Mouse (Mus musculus): Measurements from ENCODE around the gene Hnrnpu. TPM values are rescaled to one million over a fixed set of nuclear protein-coding genes. Genes with fewer than 3 reads are reported as not detected.

The Hnrnpu gene
- total RNA-seq, 2 experiments from 2014 or later = 397 to 425 TPM

DNA sequence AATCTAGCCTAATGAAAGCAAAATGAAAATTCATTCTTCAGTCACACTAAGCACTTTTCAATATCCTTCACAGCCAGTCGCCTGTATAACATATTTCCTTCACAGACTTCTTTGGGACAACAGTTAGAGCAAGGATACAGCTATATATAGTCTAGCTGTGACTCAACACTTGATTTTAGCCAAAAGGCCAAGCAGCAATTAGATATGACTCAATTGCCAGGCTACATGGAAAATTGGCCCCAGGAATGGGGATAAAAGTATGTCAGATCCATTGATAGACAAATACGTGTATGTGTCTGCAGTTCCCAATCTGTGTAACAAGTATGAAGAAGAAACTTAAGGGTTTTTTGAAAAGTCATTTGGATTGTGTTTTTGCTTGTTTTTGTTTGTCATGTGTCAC, 2.6 kb upstream of the Hnrnpu start:
- DNase-seq = no peak

DNA sequence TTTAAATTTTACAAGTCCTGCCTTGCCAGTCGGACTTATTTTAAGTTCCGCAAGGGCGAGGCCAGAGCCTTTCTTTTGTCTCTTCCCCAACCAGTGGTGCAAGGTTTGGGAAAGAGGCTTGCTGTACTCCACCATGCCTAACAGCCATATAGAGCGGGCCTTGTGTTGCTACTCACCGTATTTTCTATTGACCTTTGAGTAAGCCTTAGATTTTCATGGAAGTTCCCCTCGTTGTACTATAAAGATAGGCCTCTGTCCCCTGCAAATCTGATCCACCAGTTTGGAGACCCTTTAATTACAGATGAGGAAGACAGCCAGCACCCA, 683 bp upstream of the Hnrnpu start:
- DNase-seq = no peak

DNA sequence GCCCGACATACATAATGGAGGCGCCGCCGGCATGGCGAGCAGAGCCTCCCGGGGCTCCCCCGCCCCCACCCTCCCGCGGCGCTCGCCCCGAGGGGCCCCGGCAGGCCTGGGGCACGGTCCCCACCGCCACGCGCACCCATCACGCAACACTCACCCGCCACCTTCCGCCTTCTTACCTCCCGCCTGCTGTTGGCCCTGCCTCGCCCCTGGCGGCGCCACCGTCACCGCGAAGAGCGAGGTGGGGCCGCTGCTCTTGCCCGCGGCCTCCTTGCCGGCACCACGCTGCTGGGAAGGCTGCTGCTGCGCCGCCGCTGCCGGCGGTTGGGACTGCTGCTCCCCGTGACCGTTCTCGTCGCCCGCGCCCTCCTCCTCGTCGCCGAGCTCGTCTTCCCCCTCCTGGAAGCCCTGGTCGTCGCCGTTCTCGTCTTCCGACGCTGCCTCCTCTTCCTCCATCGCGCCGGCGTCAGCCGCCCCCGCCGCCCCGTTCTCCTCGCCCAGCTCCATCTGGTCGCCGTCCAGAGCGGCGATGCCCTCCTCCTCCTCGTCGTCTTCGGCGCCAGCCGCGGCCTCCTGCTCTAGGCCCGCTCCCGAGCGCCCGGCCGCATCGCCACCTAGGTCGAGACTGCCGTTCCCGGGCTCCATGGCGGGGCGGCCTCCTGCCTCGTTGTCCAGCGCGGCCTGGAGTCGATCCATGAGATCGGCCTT, 668 bp downstream of the Hnrnpu start:
- peak in 1 of 2 experiments; percentile 68 for DNase-seq

DNA sequence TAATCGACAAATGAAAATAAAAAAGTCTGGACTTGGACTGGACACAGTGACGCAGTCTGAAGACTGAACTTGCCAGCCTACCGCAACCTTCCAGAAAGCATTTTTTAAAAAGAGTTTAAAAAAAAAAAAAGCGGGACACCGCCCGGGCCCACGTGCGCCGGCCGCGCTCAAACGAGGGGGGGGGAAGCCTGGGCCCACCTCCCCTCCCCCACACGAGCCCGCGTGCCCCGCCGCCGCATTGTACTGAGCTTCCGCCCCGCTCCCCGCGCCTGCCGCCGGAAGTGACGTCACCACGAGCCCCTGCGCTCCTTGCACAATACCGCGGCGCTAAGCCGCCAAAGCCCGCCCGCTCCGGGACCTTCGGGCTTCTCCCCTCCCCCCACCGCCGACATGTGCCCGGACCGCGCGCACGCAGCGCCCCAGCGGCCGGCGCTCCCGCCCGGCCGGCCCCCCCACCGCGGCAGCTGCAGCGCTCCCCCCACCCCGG, 1.3 kb downstream of the Hnrnpu start:
- DNase-seq = peak; percentile 88 to 90

DNA sequence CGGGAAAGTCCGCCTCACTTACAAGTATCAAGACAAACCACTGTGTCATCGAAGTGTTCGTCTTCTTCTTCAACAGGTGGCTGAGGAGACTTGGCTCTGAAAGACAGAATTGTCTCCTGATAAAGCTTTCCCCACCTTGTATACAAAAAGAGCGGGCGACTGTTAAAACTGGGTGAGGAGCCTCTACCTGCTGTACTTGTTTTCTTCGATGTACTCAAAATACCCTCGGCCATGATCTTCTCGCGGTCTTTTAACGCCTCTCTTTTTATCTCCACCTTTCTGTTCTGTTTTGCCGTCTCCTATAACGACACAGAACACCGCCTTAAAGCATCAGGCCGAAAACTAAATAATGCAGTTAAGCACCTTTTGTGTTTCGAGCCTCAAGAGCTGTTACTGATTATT, 1.7 kb downstream of the Hnrnpu start:
- no peak for DNase-seq

DNA sequence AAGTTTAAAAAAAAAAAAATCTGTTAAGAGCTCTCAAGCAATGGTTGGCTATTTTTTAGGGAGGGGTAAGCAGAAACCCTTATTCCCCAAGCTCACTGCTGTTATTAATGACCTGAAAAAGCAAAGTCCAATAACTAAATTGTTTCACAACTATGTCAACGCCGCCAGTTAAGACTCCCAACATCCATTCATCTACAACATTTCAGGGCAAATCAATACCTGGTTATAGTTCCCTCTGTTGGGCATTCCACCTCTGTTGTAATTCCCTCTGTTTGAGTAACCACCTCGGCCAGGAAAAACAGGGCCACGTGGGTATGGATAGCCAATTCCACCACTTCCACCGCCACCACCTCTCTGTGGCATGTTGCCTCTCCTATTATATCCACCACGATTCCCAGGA, 7.7 kb downstream of the Hnrnpu start:
- no peak for DNase-seq

DNA sequence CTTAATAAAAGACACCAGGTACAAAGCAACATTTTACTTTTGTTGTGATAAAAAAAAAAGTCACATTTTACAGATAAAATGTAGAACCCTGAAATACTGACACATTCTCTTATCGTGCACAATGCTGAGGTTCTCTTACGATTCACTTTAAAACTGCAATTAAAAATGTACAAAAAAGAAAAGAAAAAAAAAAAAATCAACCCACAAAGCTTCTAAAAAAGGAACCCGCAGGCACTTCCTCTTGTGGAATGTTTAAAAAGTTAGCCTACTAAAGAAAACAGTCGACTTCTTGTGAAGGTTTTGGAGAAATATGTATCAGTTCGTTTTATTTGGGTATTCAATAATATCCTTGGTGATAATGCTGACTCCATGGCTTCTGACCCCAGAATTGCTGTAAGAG, 8.6 kb downstream of the Hnrnpu start:
- no peak for DNase-seq

DNA sequence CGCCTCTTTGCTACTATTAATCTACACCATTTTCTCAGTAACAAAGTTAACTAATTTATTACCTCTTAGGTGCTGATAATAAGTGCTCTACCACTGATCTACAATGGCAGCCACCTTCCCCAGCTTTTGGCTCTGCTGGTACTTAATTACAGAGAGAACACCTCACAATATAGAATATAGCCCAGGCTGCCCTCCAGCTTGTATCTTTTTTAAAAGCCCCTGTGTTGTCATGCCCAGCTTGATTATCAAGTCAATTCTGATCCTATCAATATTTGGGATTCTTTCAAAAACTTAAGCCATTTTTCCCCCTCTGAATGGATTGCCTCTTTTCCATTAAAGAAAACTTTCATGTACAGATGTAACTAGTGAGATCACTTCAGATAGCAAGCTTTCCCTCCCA, 10.6 kb downstream of the Hnrnpu start:
- no peak for DNase-seq

DNA sequence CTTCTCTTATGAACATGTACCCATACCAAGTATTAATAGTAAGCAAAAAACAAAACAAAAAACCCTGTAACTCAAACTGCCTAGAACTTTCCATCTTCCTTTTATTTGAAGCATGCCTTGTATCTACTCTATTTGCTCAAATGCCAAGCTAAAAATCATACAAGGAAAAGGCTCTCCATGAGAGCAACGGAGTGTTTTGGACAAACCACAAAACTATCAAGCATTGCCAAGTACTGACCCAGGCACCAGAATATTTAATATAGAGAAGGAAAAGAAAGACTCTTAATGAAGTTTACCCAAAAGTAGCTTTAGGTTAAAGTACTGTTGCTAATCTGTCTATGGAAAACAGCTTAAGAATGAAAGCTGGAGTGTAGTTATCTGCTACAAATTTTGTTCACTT, 11.2 kb downstream of the Hnrnpu start:
- DNase-seq = no peak

DNA sequence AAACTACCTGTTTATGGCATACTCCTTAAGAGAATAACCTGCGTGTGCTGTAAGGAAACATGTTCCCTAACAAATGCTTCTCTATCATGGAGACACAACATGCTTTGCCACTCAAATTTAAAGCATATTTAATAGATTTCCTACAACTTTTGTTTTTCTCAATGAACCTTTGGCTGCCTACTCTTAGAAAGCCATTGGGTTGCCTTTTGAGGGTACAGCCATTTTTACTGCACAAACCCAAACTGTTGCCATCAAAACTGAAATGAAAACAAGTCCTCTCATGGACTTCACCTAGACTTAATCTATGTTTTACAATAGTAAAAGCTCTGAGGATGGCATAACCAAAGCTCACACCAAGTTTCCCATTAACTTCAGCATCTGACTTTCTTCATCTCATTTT, 13.0 kb downstream of the Hnrnpu start:
- no peak for DNase-seq

DNA sequence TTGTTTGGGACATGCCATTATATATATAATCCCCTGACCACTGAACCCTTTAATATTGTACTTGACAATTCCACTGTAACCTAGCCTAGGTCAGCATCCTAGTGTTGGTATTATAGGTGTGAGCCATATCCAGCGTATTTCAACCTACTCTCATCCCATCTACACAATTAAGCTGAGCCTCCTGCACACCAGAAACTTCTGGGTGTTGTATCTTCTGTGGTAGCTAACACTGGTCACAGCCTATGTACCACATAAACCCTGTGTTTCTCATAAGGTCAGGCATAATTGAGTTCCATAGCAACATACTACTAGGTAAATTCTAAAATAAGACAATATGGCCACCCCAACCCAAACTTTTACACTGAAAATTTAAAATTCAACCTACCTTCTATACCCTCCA, 14.4 kb downstream of the Hnrnpu start:
- no peak for DNase-seq

DNA sequence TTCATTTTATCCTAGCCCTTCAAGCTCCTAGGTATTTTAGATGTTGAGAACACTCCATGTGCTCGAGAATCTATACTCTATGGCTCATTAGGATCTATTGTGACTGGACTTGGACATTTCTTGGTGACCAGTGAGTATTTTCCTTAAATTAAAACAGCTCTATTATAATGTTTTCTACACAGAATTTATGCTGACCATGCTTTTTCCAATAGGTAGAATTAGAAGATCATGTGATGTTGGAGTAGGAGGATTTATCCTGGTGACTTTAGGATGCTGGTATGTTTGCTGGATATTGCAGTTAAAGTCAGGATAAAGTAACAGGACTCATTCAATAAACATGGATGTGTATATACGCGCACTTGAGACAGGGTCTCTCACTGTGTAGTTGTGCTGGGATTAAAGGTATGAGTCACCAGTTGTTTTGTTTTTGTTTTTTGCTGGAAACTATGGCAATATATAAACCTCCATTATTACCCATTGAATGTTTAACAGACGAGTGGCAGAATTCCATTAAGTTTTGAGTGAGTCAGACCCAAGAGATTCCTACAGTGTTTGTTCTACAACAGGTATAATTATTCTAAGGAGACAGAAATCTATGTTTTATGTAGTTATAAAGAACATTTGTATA, 15.8 kb downstream of the Hnrnpu start:
- DNase-seq = no peak

DNA sequence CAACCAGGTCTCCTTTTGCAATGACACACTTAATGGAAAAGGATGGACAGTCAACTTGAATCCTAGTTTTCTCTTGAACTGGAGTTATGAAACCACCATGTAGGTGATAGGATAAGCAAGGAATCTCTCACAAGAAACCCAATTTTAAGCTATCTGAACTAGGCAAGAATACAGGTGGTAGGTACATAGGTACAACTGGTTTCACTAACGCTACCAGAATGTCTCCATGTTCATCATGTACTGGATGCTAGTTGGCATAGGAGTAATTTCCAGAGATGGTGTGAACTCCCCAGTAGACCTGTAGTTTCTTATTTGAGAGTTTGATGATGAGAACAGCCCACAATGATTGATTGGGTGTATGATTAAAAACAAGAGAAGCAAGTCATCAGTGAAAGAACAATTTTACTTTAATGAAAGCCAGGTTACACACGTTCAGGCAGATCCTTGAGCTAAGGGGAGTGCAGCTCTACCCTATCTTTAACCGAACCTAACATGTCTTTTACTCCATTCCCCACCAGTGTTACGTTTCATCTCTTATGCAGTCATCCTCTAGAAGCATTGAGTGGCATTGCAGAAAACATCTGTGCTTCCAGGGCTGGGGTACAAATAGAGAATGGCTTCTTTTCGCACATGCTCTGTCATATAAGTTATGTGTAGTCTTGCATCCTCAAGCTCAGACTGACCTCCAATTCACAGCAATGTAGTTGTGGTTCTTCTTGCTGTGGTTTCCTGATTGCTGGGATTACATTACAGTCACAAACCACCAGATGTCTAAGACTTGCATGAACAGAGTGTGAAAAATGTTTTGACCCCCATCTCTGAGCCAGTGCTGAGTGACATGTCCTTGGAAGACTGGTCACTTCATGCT, 16.6 kb downstream of the Hnrnpu start:
- no peak for DNase-seq

DNA sequence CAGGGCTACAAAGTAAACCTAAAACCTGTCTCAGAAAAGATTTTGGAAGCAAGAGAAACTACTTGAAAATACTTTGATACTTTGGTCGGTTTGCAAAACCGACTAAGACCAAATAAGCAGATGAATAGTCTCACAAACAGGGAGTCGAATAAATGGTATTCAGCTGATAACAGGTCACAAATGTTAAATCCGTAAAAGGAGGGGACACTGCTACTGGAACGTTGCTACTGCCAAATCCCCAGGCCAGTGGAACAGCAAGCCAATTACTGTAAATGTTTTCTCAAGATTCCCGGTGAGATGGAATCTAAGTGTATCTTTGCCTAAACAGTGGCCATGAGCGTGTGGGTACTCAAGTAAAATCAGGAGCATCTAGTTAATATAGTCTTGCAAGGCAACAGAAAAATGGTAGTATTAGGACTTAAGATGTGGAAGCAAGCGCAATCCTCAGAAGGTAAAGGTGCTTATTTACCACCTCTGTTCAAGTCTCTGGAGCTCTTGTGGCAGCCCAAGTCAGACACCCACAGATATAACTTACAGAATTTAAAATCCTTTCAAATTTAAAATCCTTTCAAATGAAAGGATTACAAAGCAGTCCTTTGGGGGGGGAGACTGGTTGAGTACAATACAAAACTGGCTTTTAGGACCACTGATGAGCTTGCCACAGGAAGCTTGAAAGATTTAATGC, 17.4 kb downstream of the Hnrnpu start:
- DNase-seq = no peak

DNA sequence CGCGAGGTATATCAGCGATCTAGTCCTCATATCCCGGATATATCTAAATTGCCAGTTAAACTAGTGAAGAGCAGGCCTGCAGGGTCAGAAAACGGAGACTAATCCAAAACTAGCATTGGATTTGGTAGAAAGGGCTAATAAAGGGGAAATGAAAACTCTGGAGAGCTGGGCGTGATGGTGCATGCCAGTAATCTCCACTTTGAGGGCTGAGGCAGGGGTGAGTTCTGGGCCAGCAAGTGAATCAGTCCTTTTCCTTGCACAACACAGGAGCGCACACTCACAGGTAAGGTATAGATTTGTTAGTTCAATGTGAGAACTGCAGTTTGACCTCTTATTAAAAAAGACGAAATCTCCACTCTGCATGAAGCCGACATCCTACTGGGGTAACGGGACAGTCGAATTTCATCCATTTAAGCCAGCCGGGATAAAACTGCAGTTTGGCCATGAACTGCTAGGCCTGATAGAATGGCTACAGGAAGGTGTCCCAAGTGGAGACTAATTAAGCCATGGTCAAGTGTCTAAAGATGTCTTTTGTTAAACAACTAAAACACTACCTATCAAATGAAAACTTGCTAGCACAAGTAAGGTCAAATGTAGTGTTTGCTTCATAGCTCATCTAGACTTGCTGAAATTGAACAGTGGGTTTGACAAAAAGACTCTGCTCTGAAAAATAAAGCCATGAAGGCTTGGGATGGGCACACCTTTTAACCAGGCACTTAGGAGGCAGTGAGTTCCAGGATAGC, 18.1 kb downstream of the Hnrnpu start:
- peak; percentile 13 to 26 for DNase-seq

DNA sequence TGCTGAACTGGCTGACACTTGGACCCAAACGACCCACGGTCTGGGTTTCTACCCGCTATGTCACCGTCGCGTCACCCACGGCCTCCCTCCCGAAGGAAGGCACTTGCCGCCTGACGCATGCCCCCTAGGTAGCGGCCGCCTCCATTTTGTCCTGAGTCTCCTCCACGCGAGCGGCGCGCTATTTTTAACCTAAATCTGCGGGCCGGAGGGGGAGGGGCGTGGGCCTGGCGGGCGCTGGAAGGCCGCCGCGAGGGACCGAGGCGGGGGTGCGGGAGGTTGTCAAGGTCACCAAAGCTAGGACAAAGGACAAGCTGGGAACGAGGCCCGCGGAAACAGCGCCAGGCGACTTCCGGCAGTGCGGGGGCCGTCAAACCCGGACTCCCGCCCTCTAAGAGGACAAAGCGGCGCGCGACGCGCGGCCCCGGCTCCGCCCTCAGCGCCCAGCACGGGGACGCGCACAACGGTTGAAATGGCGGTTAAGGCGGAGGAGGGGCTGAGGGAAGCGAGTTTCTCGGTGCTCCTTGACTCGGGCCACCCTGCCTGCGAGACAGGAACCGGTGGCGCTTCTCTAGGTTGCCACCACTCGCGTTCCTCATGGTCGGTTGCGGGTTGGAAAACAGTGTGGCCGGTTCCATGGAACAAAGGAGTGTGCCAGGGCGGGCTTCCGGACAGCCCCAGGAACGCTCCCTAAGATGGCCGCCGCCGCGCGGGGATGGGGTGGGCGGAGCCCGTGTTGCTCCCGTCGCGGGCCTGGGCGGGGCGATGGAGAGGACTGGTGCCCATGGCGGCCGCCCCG, 19.0 kb downstream of the Hnrnpu start, which contains the start of gene Cox20:
TSS of gene Cox20 (plus strand) at position 742 of the 796 bp plus-strand sequence.
- peak; percentile 96 for DNase-seq

DNA sequence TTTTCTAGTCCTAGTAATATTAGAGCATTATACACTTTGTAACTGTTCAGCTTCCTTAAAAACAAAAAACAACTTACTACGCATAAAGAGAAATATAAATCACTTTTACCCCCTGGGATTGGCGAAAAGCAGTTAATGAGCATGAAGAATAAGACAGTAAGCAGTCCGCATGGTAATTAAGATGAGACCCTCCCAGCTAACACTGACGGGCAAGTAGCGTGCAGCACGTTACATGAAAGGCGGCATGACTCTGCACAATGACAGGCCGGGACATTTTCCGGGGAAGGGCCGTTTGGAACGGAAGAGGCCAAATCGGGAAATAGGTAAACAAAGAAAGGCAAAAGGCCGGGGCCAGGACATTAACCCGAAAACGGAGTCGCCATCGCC, 19.6 kb downstream of the Hnrnpu start:
- DNase-seq = no peak

DNA sequence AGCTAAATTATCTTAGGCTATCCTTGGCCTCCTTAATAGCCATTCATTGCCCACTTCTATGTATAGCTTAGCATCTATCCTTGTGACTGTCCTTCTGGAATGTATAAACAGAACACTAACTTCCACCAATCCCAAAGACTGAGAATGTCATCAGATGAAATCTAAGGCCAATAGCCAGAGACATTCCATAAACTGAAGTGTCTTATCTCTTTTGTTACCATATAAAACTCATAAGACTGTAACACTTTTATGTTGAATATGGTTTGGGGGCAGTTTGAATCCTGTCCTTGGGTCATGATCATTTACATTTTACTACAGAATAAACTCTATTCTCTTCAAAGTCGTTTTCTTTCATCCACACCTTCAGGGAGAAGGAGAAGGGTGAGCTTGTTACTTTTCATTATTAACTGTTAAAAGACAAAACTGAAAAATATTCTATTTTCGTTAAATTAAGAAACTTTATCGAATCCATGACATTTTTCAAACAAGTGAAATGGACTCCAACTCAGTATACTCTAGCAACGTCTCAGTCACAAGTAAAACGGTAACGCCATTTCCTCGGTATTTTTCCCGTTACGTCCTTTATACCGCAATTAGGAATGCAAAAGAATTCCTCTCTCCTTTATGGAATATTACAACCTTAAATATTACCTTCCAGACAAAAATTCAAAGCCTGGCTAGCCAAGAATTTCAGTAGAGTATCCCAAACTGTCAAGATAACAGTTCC, 20.2 kb downstream of the Hnrnpu start:
- no peak for DNase-seq

DNA sequence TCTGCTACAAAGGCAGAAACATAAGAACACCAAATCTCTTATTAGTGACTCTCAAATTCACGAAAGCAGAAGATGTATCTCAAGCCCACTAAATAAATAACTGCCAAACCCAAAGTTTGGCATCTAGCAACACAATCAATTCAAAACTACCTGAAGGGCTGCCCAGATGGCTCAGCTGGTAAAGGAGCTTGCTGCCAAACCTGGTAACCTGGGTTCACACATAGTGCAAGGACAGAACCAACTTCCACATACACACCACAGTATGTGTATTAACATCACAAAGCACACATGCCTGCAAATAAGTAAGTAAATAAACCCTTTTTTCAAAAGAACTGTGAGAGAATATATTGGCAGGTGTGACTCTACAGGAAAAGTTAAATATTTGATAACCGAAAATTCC, 23.4 kb downstream of the Hnrnpu start:
- no peak for DNase-seq

DNA sequence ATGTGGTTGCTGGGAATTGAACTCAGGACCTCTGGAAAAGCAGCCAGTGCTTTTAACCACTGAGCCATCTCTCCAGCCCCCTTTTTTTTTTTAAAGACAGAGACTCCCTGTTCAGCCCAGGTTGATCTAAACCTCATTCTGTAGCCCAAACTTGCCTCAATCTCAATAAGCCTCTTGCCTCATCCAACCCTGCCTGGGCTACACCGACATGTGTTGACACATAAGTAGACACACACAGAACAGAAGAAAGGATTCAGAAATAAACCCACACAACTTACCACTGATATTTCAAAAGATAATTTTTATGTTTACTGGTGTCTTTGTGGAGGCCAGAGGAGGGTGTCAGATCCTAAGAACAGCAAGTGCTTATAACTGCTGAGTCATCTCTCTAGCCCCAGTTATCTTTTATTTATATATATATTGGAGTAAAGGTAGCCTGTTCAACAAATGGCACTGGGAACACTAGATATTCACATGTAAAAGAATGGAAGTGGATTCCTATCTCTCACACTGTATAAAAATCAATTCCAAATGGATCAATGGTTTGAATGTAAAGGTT, 24.5 kb downstream of the Hnrnpu start:
- no peak for DNase-seq
